Mouse (Mus musculus) liver, embryonic 15.5 days (tissue): ENCODE data around the gene Sorl1. TPM values are rescaled to one million over a fixed set of nuclear protein-coding genes. Genes with fewer than 3 reads are reported as not detected.

ENCODE experiments used
- ATAC-seq: fragments of 200-750 bp; cut with Nextera tagmentation; 2 replicates; pipeline ENCODE4 v1.8.0; 2017; ENCODE audit warnings: moderate number of reproducible peaks, mild to moderate bottlenecking, moderate library complexity; ENCODE audit not compliant: insufficient read depth
- H3K27ac ChIP-seq: fragments of 300-500 bp; sonication (generic); replicated peaks from 2 replicates; pipeline ENCODE4 v1.5.1; 2015; ENCODE audit warnings: mild to moderate bottlenecking, inconsistent platforms
- H3K27me3 ChIP-seq: fragments of 300-500 bp; sonication (generic); 2 replicates; pipeline ENCODE4 v1.6.1; 2015; ENCODE audit warnings: mild to moderate bottlenecking, inconsistent platforms
- H3K36me3 ChIP-seq: fragments of 300-500 bp; sonication (generic); replicated peaks from 2 replicates; pipeline ENCODE4 v1.6.1; 2015; ENCODE audit warnings: moderate library complexity, mild to moderate bottlenecking, inconsistent platforms
- H3K4me1 ChIP-seq: fragments of 300-500 bp; sonication (generic); replicated peaks from 2 replicates; pipeline ENCODE4 v1.6.1; 2015; ENCODE audit warnings: inconsistent platforms
- H3K4me2 ChIP-seq: fragments of 300-500 bp; sonication (generic); 2 replicates; pipeline ENCODE4 v1.6.1; 2015; ENCODE audit warnings: moderate library complexity, mild to moderate bottlenecking, inconsistent platforms
- H3K4me3 ChIP-seq: fragments of 300-500 bp; sonication (generic); replicated peaks from 2 replicates; pipeline ENCODE4 v1.5.1; 2015; ENCODE audit warnings: mild to moderate bottlenecking, inconsistent platforms
- H3K9ac ChIP-seq: fragments of 300-500 bp; sonication (generic); 2 replicates; pipeline ENCODE4 v1.6.1; 2015; ENCODE audit warnings: moderate library complexity, mild to moderate bottlenecking, inconsistent platforms
- H3K9me3 ChIP-seq: fragments of 300-500 bp; sonication (generic); replicated peaks from 2 replicates; pipeline ENCODE4 v1.6.1; 2016; ENCODE audit warnings: inconsistent platforms
- WGBS: fragments of 180-500 bp; shearing (Covaris S2); methylation state at CpG from one replicate; pipeline ENCODE4 v1.1.7; 2015; ENCODE audit warnings: mixed read lengths; ENCODE audit not compliant: insufficient replicate concordance; 5-methylcytosine and 5-hydroxymethylcytosine counted together
- polyA plus RNA-seq: library from polyadenylated mRNA; unstranded; fragments of >200 nt; fragmentation: Nextera tagmentation; extraction: Ambion mirVana; gene quantifications from 2 replicates; pipeline ENCODE4 v1.2.1, GENCODE M21; 2015

Gene Sorl1
- polyA plus RNA-seq, 1 experiment from 2014 or later: 2.0 TPM

- no peaks in the 10 kb centered on the region for H3K9me3 ChIP-seq
- no peak overlapping the region for H3K4me3 ChIP-seq
- H3K27me3 ChIP-seq: peaks cover 15% of the 10 kb centered on the region; the same call in 1 of the 2 replicates
- peak overlapping the region; percentile 39 for H3K4me2 ChIP-seq
- H3K36me3 ChIP-seq: no peaks in the 10 kb centered on the region
- ATAC-seq: no peak
- no peaks in the 10 kb centered on the region for H3K4me1 ChIP-seq
- 4% methylated on average over 21 of the region's 21 CpGs for WGBS
- no peak overlapping the region for H3K27ac ChIP-seq
- no peak overlapping the region for H3K9ac ChIP-seq
These were observed 188.6 kb downstream of the Sorl1 start for GRCm38 (mm10) chr9:41935373-41935971.

- Histone ChIP-seq H3K4me1 (no peaks in the 10 kb centered on the region), H3K9me3 (no peaks in the 10 kb centered on the region), H3K36me3 (no peaks in the 10 kb centered on the region), H3K4me2 (peak overlapping the region; percentile 39; the same call in 1 of the 2 replicates), H3K27me3 (peaks cover 15% of the 10 kb centered on the region; the same call in 1 of the 2 replicates), H3K4me3 (no peak overlapping the region), H3K9ac (no peak overlapping the region), H3K27ac (no peak overlapping the region)
- WGBS: 20% methylated on average over 10 of the region's 10 CpGs
- no peak for ATAC-seq
These were observed 189.2 kb downstream of the Sorl1 start for GRCm38 (mm10) chr9:41934848-41935372.

GRCm38 (mm10) chr9:41929986-41930385 is 194.1 kb downstream of the Sorl1 start:
- no peak for ATAC-seq
- Histone ChIP-seq H3K36me3 (no peaks in the 10 kb centered on the region), H3K9ac (no peak overlapping the region), H3K4me1 (no peaks in the 10 kb centered on the region), H3K4me3 (no peak overlapping the region), H3K27ac (no peak overlapping the region), H3K9me3 (no peaks in the 10 kb centered on the region), H3K27me3 (0 out of 2 replicates have a peak, but pooled peaks cover 5% of the 10 kb centered on the region), H3K4me2 (no peak overlapping the region)
- WGBS: 58% methylated on average over 5 of the region's 5 CpGs

GRCm38 (mm10) chr9:41925721-41926120 is 198.4 kb downstream of the Sorl1 start:
- WGBS: 43% methylated on average over 4 of the region's 4 CpGs
- Histone ChIP-seq H3K4me2 (no peak overlapping the region), H3K27me3 (no peaks in the 10 kb centered on the region), H3K4me1 (no peaks in the 10 kb centered on the region), H3K36me3 (no peaks in the 10 kb centered on the region), H3K27ac (no peak overlapping the region), H3K4me3 (no peak overlapping the region), H3K9me3 (no peaks in the 10 kb centered on the region), H3K9ac (no peak overlapping the region)
- ATAC-seq: no peak

- 42% methylated on average over 2 of the region's 2 CpGs for WGBS
These were observed 200.0 kb downstream of the Sorl1 start for GRCm38 (mm10) chr9:41924140-41924539.

GRCm38 (mm10) chr9:41922416-41922815 is 201.7 kb downstream of the Sorl1 start:
- no peaks in the 10 kb centered on the region for H3K4me1 ChIP-seq
- no peak overlapping the region for H3K27ac ChIP-seq
- no peaks in the 10 kb centered on the region for H3K9me3 ChIP-seq
- H3K4me3 ChIP-seq: no peak overlapping the region
- no peaks in the 10 kb centered on the region for H3K27me3 ChIP-seq
- WGBS: 67% methylated on average over 6 of the region's 6 CpGs
- H3K9ac ChIP-seq: no peak overlapping the region
- no peaks in the 10 kb centered on the region for H3K36me3 ChIP-seq
- ATAC-seq: no peak
- H3K4me2 ChIP-seq: no peak overlapping the region

More at GRCm38 (mm10) chr9:41924140-41924539, 200.0 kb downstream of the Sorl1 start:
- no peak overlapping the region for H3K4me3 ChIP-seq
- ATAC-seq: no peak
- H3K27me3 ChIP-seq: no peaks in the 10 kb centered on the region
- no peak overlapping the region for H3K4me2 ChIP-seq
- H3K9me3 ChIP-seq: no peaks in the 10 kb centered on the region
- no peak overlapping the region for H3K9ac ChIP-seq
- no peaks in the 10 kb centered on the region for H3K4me1 ChIP-seq
- no peaks in the 10 kb centered on the region for H3K36me3 ChIP-seq
- no peak overlapping the region for H3K27ac ChIP-seq

- 70% methylated on average over 14 of the region's 14 CpGs for WGBS
These were observed 205.3 kb downstream of the Sorl1 start for GRCm38 (mm10) chr9:41918657-41919380.

GRCm38 (mm10) chr9:41918155-41918554 is 205.9 kb downstream of the Sorl1 start:
- Histone ChIP-seq H3K27me3 (no peaks in the 10 kb centered on the region), H3K4me2 (no peak overlapping the region), H3K4me1 (no peaks in the 10 kb centered on the region), H3K36me3 (no peaks in the 10 kb centered on the region), H3K4me3 (no peak overlapping the region), H3K27ac (no peak overlapping the region), H3K9ac (no peak overlapping the region), H3K9me3 (no peaks in the 10 kb centered on the region)
- 52% methylated on average over 4 of the region's 4 CpGs for WGBS
- no peak for ATAC-seq

More at GRCm38 (mm10) chr9:41918657-41919380, 205.3 kb downstream of the Sorl1 start:
- H3K27me3 ChIP-seq: no peaks in the 10 kb centered on the region
- H3K9ac ChIP-seq: no peak overlapping the region
- no peak overlapping the region for H3K4me3 ChIP-seq
- H3K27ac ChIP-seq: no peak overlapping the region
- H3K9me3 ChIP-seq: no peaks in the 10 kb centered on the region
- H3K4me2 ChIP-seq: no peak overlapping the region
- H3K4me1 ChIP-seq: no peaks in the 10 kb centered on the region
- ATAC-seq: no peak
- H3K36me3 ChIP-seq: no peaks in the 10 kb centered on the region

- Histone ChIP-seq H3K4me1 (no peaks in the 10 kb centered on the region), H3K9ac (no peak overlapping the region), H3K36me3 (no peaks in the 10 kb centered on the region), H3K4me3 (no peak overlapping the region), H3K9me3 (no peaks in the 10 kb centered on the region), H3K27ac (no peak overlapping the region), H3K4me2 (no peak overlapping the region), H3K27me3 (no peaks in the 10 kb centered on the region)
- 65% methylated on average over 8 of the region's 8 CpGs for WGBS
- no peak for ATAC-seq
These were observed 208.5 kb downstream of the Sorl1 start for GRCm38 (mm10) chr9:41915571-41915970.
